ENCODE assay signal across 9 mouse cellular contexts in the genomic region with DNA sequence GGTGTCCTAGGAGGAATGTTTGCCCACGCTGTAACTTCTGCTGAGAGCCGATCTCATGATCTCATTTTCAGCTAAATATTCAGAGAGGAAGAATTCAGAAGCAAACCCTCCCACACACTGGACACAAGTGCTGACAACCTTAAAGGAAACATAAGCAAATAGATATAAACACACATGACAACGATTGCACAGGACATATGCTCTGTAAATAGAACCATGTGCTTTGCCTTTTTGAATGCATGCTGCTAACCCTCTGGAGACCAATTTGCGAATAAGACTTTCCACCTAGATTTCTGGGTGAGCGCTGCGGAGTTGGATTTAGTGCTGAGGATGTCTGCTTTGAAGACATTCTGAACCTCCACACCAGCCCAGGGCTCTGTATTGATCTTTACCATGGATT.
"Had no signal": no experiment of that assay in that cellular context is flagged by ENCODE, and none has a peak within 500 bp of the region (broad histone marks: within the 10 kb centered on the region; RNA-seq: fewer than 3 reads in every experiment).

No protein-coding gene starts in this region.

- H3K36me3 ChIP-seq: limb, embryonic 12.5 days; liver, embryonic 13.5 days had no signal

- H3K4me1 ChIP-seq: limb, embryonic 12.5 days; liver, embryonic 13.5 days had no signal

- H3K27ac ChIP-seq: kidney, postnatal 0 days; limb, embryonic 12.5 days; liver, embryonic 13.5 days; stomach, postnatal 0 days had no signal

- H3K4me3 ChIP-seq: limb, embryonic 12.5 days; liver, embryonic 13.5 days had no signal

- H3K9ac ChIP-seq: limb, embryonic 12.5 days; liver, embryonic 13.5 days; liver, postnatal 0 days had no signal

- H3K4me2 ChIP-seq: limb, embryonic 12.5 days; liver, embryonic 13.5 days had no signal

- DNase-seq: kidney, adult 9 months; kidney, postnatal 36 days; liver; liver, embryonic 13.5 days; liver, postnatal 0 days; thymus, postnatal 4 days had no signal

- H3K9me3 ChIP-seq: limb, embryonic 12.5 days; liver, embryonic 13.5 days had no signal

- H3K27me3 ChIP-seq: limb, embryonic 12.5 days; liver, embryonic 13.5 days had no signal

- ATAC-seq: liver, postnatal 0 days had no signal
